Mouse (Mus musculus) kidney, embryonic 14.5 days (tissue): ENCODE results near the gene Gm11939. TPM values are rescaled to one million over a fixed set of nuclear protein-coding genes. Genes with fewer than 3 reads are reported as not detected.

Experiments used
- ATAC-seq: fragments of 200-750 bp; cut with Nextera tagmentation; 2 replicates; pipeline ENCODE4 v1.8.0; 2017; ENCODE audit warnings: moderate number of reproducible peaks, mild to moderate bottlenecking, moderate TSS enrichment, moderate library complexity; ENCODE audit not compliant: low FRiP score, low TSS enrichment
- H3K27ac ChIP-seq: fragments of 300-500 bp; sonication (generic); 2 replicates; pipeline ENCODE4 v1.5.1; 2014; ENCODE audit warnings: low read depth, mild to moderate bottlenecking, low read length, moderate library complexity, mixed read lengths
- H3K27me3 ChIP-seq: fragments of 300-500 bp; sonication (generic); 2 replicates; pipeline ENCODE4 v1.6.1; 2014; ENCODE audit warnings: mild to moderate bottlenecking, low read length; ENCODE audit not compliant: control insufficient read depth, insufficient read depth
- H3K36me3 ChIP-seq: fragments of 300-500 bp; sonication (generic); 2 replicates; pipeline ENCODE4 v1.6.1; 2014; ENCODE audit warnings: low read length, mixed read lengths; ENCODE audit not compliant: control insufficient read depth, insufficient read depth
- H3K4me1 ChIP-seq: fragments of 300-500 bp; sonication (generic); 2 replicates; pipeline ENCODE4 v1.6.1; 2014; ENCODE audit warnings: low read length, mixed read lengths; ENCODE audit not compliant: control insufficient read depth, insufficient read depth
- H3K4me2 ChIP-seq: fragments of 300-500 bp; sonication (generic); replicated peaks from 2 replicates; pipeline ENCODE4 v1.6.1; 2014; ENCODE audit warnings: low read depth, mild to moderate bottlenecking, low read length
- H3K4me3 ChIP-seq: fragments of 300-500 bp; sonication (generic); 2 replicates; pipeline ENCODE4 v1.5.1; 2014; ENCODE audit warnings: mild to moderate bottlenecking, low read length
- H3K9ac ChIP-seq: fragments of 300-500 bp; sonication (generic); 2 replicates; pipeline ENCODE4 v1.6.1; 2014; ENCODE audit warnings: low read depth, mild to moderate bottlenecking, low read length, moderate library complexity
- H3K9me3 ChIP-seq: fragments of 300-500 bp; sonication (generic); 2 replicates; pipeline ENCODE4 v1.6.1; 2016; ENCODE audit warnings: low read length; ENCODE audit not compliant: control insufficient read depth
- WGBS: fragments of 180-500 bp; shearing (Covaris S2); extraction: QIAGEN DNeasy Blood & Tissue Kit; methylation state at CpG from one replicate; pipeline ENCODE4 v1.1.7; 2014; 5-methylcytosine and 5-hydroxymethylcytosine counted together
- polyA plus RNA-seq: library from polyadenylated mRNA; unstranded; fragments of >200 nt; fragmentation: Nextera tagmentation; extraction: Ambion mirVana; gene quantifications from 2 replicates; pipeline ENCODE4 v1.2.1, GENCODE M21; 2014

Gm11939 gene
- polyA plus RNA-seq, 1 experiment from 2014 or later: not detected

- no peak for ATAC-seq
- H3K27ac ChIP-seq: no peak overlapping the region
- no peaks in the 10 kb centered on the region for H3K4me1 ChIP-seq
- H3K4me3 ChIP-seq: no peak overlapping the region
- H3K9me3 ChIP-seq: no peaks in the 10 kb centered on the region
- no peak overlapping the region for H3K9ac ChIP-seq
- no peaks in the 10 kb centered on the region for H3K27me3 ChIP-seq
- no peak overlapping the region; the same call in 1 of the 2 replicates for H3K4me2 ChIP-seq
- 64% methylated on average over 9 of the region's 9 CpGs for WGBS
- no peaks in the 10 kb centered on the region for H3K36me3 ChIP-seq
These were observed 19.5 kb downstream of the Gm11939 start for GRCm38 (mm10) chr11:99539721-99540120.

- Histone ChIP-seq H3K27ac (no peak within 1 kb of the TSS), H3K4me3 (no peak within 1 kb of the TSS), H3K4me1 (no peaks in the 10 kb centered on the region), H3K9ac (no peak within 1 kb of the TSS), H3K4me2 (no peak within 1 kb of the TSS), H3K9me3 (no peaks in the 10 kb centered on the region), H3K36me3 (no peaks in the 10 kb centered on the region), H3K27me3 (no peaks in the 10 kb centered on the region)
- 17% methylated on average over 13 of the region's 13 CpGs for WGBS
- no peak for ATAC-seq
These were observed 37.9 kb downstream of the Gm11939 start, which contains the start of gene Krt39 for GRCm38 (mm10) chr11:99521288-99521860. Krt39 (minus strand) TSS chr11:99521338.

DNA sequence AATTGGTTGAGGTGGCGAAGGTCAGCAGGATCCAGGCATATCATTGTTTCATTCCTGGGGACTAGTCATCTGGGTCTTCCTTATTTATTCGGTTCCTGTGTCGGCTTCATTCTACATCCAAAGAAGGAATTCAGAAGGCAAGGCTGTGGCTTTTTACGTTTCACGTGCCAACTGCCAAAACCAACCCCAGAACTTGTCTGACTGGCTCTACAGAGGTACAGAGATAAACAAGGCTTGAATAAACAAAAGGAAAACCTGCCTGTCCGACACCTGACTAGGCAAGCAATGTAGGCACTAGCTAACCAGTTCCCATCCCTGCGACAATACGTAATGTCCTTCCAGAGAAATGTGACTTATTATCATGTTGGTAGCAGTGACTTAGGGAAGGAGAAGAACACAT is 45.2 kb downstream of the Gm11939 start:
- Histone ChIP-seq H3K4me1 (no peaks in the 10 kb centered on the region), H3K36me3 (no peaks in the 10 kb centered on the region), H3K27ac (no peak overlapping the region), H3K9ac (no peak overlapping the region), H3K9me3 (no peaks in the 10 kb centered on the region), H3K4me3 (no peak overlapping the region), H3K4me2 (no peak overlapping the region), H3K27me3 (no peaks in the 10 kb centered on the region)
- no peak for ATAC-seq
- 87% methylated on average over 8 of the region's 8 CpGs for WGBS

Other genes starting within 250 kb of the Gm11939 start
- not detected in 2 replicates for gene Krt25, start 236.5 kb downstream of the Gm11939 start, polyA plus RNA-seq
- not detected in 2 replicates for gene Krt26, start 221.5 kb downstream of the Gm11939 start, polyA plus RNA-seq
- gene Krt27, start 208.4 kb downstream of the Gm11939 start, polyA plus RNA-seq: not detected in 2 replicates
- gene Krt28, start 184.6 kb downstream of the Gm11939 start, polyA plus RNA-seq: 0.18 TPM in 1 of 2 replicates, not detected in the other
- gene Krt10, start 170.1 kb downstream of the Gm11939 start, polyA plus RNA-seq: 31.3 and 37.5 TPM in 2 replicates
- gene Krt12, start 137.2 kb downstream of the Gm11939 start, polyA plus RNA-seq: not detected in 2 replicates
- gene Krt20, start 121.3 kb downstream of the Gm11939 start, polyA plus RNA-seq: 0.22 and 0.36 TPM in 2 replicates
- 24.7 and 33.3 TPM in 2 replicates for gene Krt23, start 66.3 kb downstream of the Gm11939 start, polyA plus RNA-seq
- 0.43 and 0.69 TPM in 2 replicates for gene Krt39, start 38.1 kb downstream of the Gm11939 start, polyA plus RNA-seq
- gene Krt40, start 16.3 kb downstream of the Gm11939 start, polyA plus RNA-seq: not detected in 2 replicates
- not detected in 2 replicates for gene Krtap3-3, start 8.6 kb downstream of the Gm11939 start, polyA plus RNA-seq
- not detected in 2 replicates for gene Krtap3-2, start 2.6 kb downstream of the Gm11939 start, polyA plus RNA-seq
- not detected in 2 replicates for gene Krtap3-1, start 7.2 kb upstream of the Gm11939 start, polyA plus RNA-seq
- gene Krtap1-5, start 21.6 kb upstream of the Gm11939 start, polyA plus RNA-seq: not detected in 2 replicates
- gene Krtap1-4, start 24.2 kb upstream of the Gm11939 start, polyA plus RNA-seq: not detected in 2 replicates
- not detected in 2 replicates for gene Krtap1-3, start 31.9 kb upstream of the Gm11939 start, polyA plus RNA-seq
- not detected in 2 replicates for gene Krtap9-3, start 38.6 kb upstream of the Gm11939 start, polyA plus RNA-seq
- gene Gm11938, start 43.8 kb upstream of the Gm11939 start, polyA plus RNA-seq: not detected in 2 replicates
- not detected in 2 replicates for gene Gm11937, start 50.7 kb upstream of the Gm11939 start, polyA plus RNA-seq
- not detected in 2 replicates for gene Krtap2-4, start 55.4 kb upstream of the Gm11939 start, polyA plus RNA-seq
- not detected in 2 replicates for gene Gm11562, start 61.0 kb upstream of the Gm11939 start, polyA plus RNA-seq
- gene Krtap4-1, start 68.8 kb upstream of the Gm11939 start, polyA plus RNA-seq: not detected in 2 replicates
- not detected in 2 replicates for gene Krtap4-2, start 75.6 kb upstream of the Gm11939 start, polyA plus RNA-seq
- gene Krtap4-7, start 84.6 kb upstream of the Gm11939 start, polyA plus RNA-seq: not detected in 2 replicates
- gene Gm11555, start 90.8 kb upstream of the Gm11939 start, polyA plus RNA-seq: not detected in 2 replicates
- gene Gm11563, start 99.5 kb upstream of the Gm11939 start, polyA plus RNA-seq: not detected in 2 replicates
- not detected in 2 replicates for gene Krtap4-6, start 106.5 kb upstream of the Gm11939 start, polyA plus RNA-seq
- gene Gm14190, start 131.3 kb upstream of the Gm11939 start, polyA plus RNA-seq: not detected in 2 replicates
- not detected in 2 replicates for gene Gm14180, start 174.8 kb upstream of the Gm11939 start, polyA plus RNA-seq
- not detected in 2 replicates for gene Gm11595, start 213.4 kb upstream of the Gm11939 start, polyA plus RNA-seq
- gene Krtap4-8, start 221.2 kb upstream of the Gm11939 start, polyA plus RNA-seq: not detected in 2 replicates
- not detected in 2 replicates for gene Krtap4-9, start 225.7 kb upstream of the Gm11939 start, polyA plus RNA-seq
- gene Gm11596, start 234.0 kb upstream of the Gm11939 start, polyA plus RNA-seq: not detected in 2 replicates
- gene Gm11569, start 239.5 kb upstream of the Gm11939 start, polyA plus RNA-seq: not detected in 2 replicates
- gene Gm11554, start 245.0 kb upstream of the Gm11939 start, polyA plus RNA-seq: not detected in 2 replicates